In genomic region chr15:60779063-60779462, GRCm38 (mm10) we compare ENCODE assay signal across 11 mouse cellular contexts.
A peak's percentile ranks its signal among the peaks of the same experiment; 100 is the strongest.
DNase-seq lines count a peak whose midpoint lies in the region.
"Had no signal": no experiment of that assay in that cellular context is flagged by ENCODE, and none has a peak within 500 bp of the region (broad histone marks: within the 10 kb centered on the region; RNA-seq: fewer than 3 reads in every experiment).

No protein-coding gene starts in this region.

- peak; percentile 18 for DNase-seq in adrenal gland, postnatal 25 days
- DNase-seq in adrenal gland, adult 8-10 months, result no peak
- peak; percentile 5 to 61 for DNase-seq in left cerebral cortex, postnatal 25 days (ENCODE audit: low spot score in 2 of 2)
- no peak for DNase-seq in left cerebral cortex, postnatal 10 days (ENCODE audit: extremely low spot score in 1 of 2, low spot score in 2 of 2)
- peak; percentile 77 for DNase-seq in 3T3-L1 (ENCODE audit: low read depth, low spot score)
- peak; percentile 47 for DNase-seq in fibroblast of lung, adult 2 months (ENCODE audit: low read depth)
- DNase-seq in neural tube, embryonic 10.5 days (ENCODE audit: extremely low spot score, low spot score), result no peak
- DNase-seq in cerebellum, postnatal 14 days, result no peak
- DNase-seq: cerebellum, adult 9-11 months; spleen, adult 18-20 months; thymus, adult 2 months had no signal

- intact Hi-C loops in left cerebral cortex, postnatal 25 days (cut with DNase I), result no loop called here
- intact Hi-C loops in left cerebral cortex, postnatal 10 days (cut with DNase I), result no loop called here

Comparison
In these comparisons a context has a peak if more than half of its experiments do, and no peak if none do; other contexts are left out.
1. DNase-seq: peak in adrenal gland, postnatal 25 days (single experiment), left cerebral cortex, postnatal 25 days (2 of 2), 3T3-L1 (single experiment) and fibroblast of lung, adult 2 months (single experiment); none in adrenal gland, adult 8-10 months (single experiment), left cerebral cortex, postnatal 10 days (0 of 2), neural tube, embryonic 10.5 days (single experiment) and cerebellum, postnatal 14 days (0 of 2).